Mouse (Mus musculus) ES-Bruce4 (cell line): ENCODE measurements around the gene Ttc9c.

ENCODE experiments used
- CTCF ChIP-seq: IDR thresholded peaks from one replicate; pipeline ENCODE4 v1.8.1; 2011; ENCODE audit warnings: low read depth, low read length
- EP300 ChIP-seq: IDR thresholded peaks from 2 replicates; pipeline ENCODE4 v1.6.1; 2011; ENCODE audit warnings: low read depth, low read length; ENCODE audit not compliant: insufficient read depth

GRCm38 (mm10) chr19:8760757-8761156, 58.4 kb downstream of the Ttc9c start:
- TF ChIP-seq CTCF (peak; percentile 1), EP300 (no peak)
